Mouse (Mus musculus) left cerebral cortex, adult 2 months (tissue): ENCODE measurements around the gene Arl4d. TPM values are rescaled to one million over a fixed set of nuclear protein-coding genes. Genes with fewer than 3 reads are reported as not detected.
A peak's percentile ranks its signal among the peaks of the same experiment; 100 is the strongest.
"Not testable (repeated sequence)": the region's sequence is repeated elsewhere in the genome, so short reads cannot be mapped to it uniquely, and the experiment has no call there.

Experiments used
- DNase-seq, 2 experiments: peaks; one replicate each; pipeline ENCODE4 v3.0.0; 2021 to 2022; ENCODE audit warnings: low spot score in 2 of 2, mixed read lengths in 1 of 2; ENCODE audit errors: extremely low spot score in 1 of 2
- H3K27ac ChIP-seq: fragments of 200-600 bp; 2 replicates; pipeline ENCODE4 v1.8.1; 2022
- H3K4me3 ChIP-seq: fragments of 200-600 bp; 2 replicates; pipeline ENCODE4 v1.8.1; 2022
- CTCF ChIP-seq: fragments of 200-600 bp; IDR thresholded peaks from 2 replicates; pipeline ENCODE4 v1.8.1; 2022; ENCODE audit warnings: antibody characterized with exemption, mild to moderate bottlenecking, moderate library complexity
- intact Hi-C: fragments of 180-260 bp; cut with DNase I; formaldehyde crosslinking; loops from one replicate; pipeline ENCODE4 v1.15.1; 2025
- total RNA-seq, 2 experiments: library from RNA; stranded (reverse); gene quantifications; 2 replicates each; pipeline ENCODE4 v1.2.3; 2021

The Arl4d gene
- total RNA-seq, 2 experiments from 2014 or later, result 33.5 to 50.4 TPM

- H3K4me3 ChIP-seq, result no peak overlapping the region
Measured at GRCm38 (mm10) chr11:101635660-101636059, 29.7 kb upstream of the Arl4d start.

GRCm38 (mm10) chr11:101639761-101640160 is 25.6 kb upstream of the Arl4d start:
- Histone ChIP-seq H3K4me3 (no peak overlapping the region), H3K27ac (no peak overlapping the region)
- TF ChIP-seq CTCF, result no peak
- intact Hi-C loops, result no loop called here
- DNase-seq, result no peak

More at GRCm38 (mm10) chr11:101635660-101636059, 29.7 kb upstream of the Arl4d start:
- intact Hi-C loops, result no loop called here
- TF ChIP-seq CTCF, result no peak
- no peak for DNase-seq
- H3K27ac ChIP-seq, result no peak overlapping the region

GRCm38 (mm10) chr11:101640857-101641709 is 24.3 kb upstream of the Arl4d start:
- peak; percentile 75 to 81 for DNase-seq
- Histone ChIP-seq H3K27ac (peak overlapping the region; percentile 93), H3K4me3 (peak overlapping the region; percentile 36)
- intact Hi-C loops, result not testable (repeated sequence)

GRCm38 (mm10) chr11:101641710-101642642 is 23.4 kb upstream of the Arl4d start:
- H3K27ac ChIP-seq, result peak overlapping the region; percentile 93
- H3K4me3 ChIP-seq, intact Hi-C loops, DNase-seq: not testable (repeated sequence)

- no peak overlapping the region for H3K4me3 ChIP-seq
- TF ChIP-seq CTCF, result no peak
- no peak for DNase-seq
- H3K27ac ChIP-seq, result no peak overlapping the region
- intact Hi-C loops, result no loop called here
Measured at GRCm38 (mm10) chr11:101642931-101643330, 22.4 kb upstream of the Arl4d start.

- intact Hi-C loops, result no loop called here
- H3K27ac ChIP-seq, result no peak overlapping the region
Measured at GRCm38 (mm10) chr11:101644591-101644990, 20.8 kb upstream of the Arl4d start.

GRCm38 (mm10) chr11:101645043-101645410 is 20.3 kb upstream of the Arl4d start:
- DNase-seq, intact Hi-C loops, H3K27ac ChIP-seq, H3K4me3 ChIP-seq: not testable (repeated sequence)

More at GRCm38 (mm10) chr11:101644591-101644990, 20.8 kb upstream of the Arl4d start:
- no peak for TF ChIP-seq CTCF
- H3K4me3 ChIP-seq, result no peak overlapping the region
- no peak for DNase-seq

GRCm38 (mm10) chr11:101645411-101646282 is 19.7 kb upstream of the Arl4d start:
- intact Hi-C loops, result not testable (repeated sequence)
- peak; percentile 54 to 67 for DNase-seq
- H3K4me3 ChIP-seq, result peak overlapping the region; percentile 41
- peak overlapping the region; percentile 98 for H3K27ac ChIP-seq

- DNase-seq, result not testable (repeated sequence)
- H3K27ac ChIP-seq, result peak overlapping the region; percentile 98
Measured at GRCm38 (mm10) chr11:101646283-101646794, 19.0 kb upstream of the Arl4d start.

GRCm38 (mm10) chr11:101647093-101647492 is 18.2 kb upstream of the Arl4d start:
- DNase-seq, intact Hi-C loops, H3K27ac ChIP-seq, H3K4me3 ChIP-seq: not testable (repeated sequence)

More at GRCm38 (mm10) chr11:101646283-101646794, 19.0 kb upstream of the Arl4d start:
- H3K4me3 ChIP-seq, result peak overlapping the region; percentile 41
- intact Hi-C loops, result not testable (repeated sequence)

GRCm38 (mm10) chr11:101656356-101656755 is 9.0 kb upstream of the Arl4d start:
- Histone ChIP-seq H3K27ac (no peak overlapping the region), H3K4me3 (no peak overlapping the region)
- no peak for DNase-seq
- intact Hi-C loops, result no loop called here
- TF ChIP-seq CTCF, result no peak
